Mouse (Mus musculus) liver, postnatal 0 days (tissue): Measurements from ENCODE around the gene Nrros.

Experiments used
- CTCF ChIP-seq: sonication (generic); IDR thresholded peaks from 2 replicates; pipeline ENCODE4 v1.5.1; 2016; ENCODE audit warnings: antibody characterized with exemption, low read depth
- EP300 ChIP-seq: IDR thresholded peaks from 2 replicates; pipeline ENCODE4 v1.6.1; 2016; ENCODE audit warnings: antibody characterized with exemption, low read depth, mild to moderate bottlenecking

GRCm38 (mm10) chr16:32108170-32108569 lies 57.2 kb downstream of the Nrros start:
- TF ChIP-seq CTCF (peak; percentile 57), EP300 (no peak)
